17 mouse cellular contexts compared by ENCODE assay signal in the genomic region with DNA sequence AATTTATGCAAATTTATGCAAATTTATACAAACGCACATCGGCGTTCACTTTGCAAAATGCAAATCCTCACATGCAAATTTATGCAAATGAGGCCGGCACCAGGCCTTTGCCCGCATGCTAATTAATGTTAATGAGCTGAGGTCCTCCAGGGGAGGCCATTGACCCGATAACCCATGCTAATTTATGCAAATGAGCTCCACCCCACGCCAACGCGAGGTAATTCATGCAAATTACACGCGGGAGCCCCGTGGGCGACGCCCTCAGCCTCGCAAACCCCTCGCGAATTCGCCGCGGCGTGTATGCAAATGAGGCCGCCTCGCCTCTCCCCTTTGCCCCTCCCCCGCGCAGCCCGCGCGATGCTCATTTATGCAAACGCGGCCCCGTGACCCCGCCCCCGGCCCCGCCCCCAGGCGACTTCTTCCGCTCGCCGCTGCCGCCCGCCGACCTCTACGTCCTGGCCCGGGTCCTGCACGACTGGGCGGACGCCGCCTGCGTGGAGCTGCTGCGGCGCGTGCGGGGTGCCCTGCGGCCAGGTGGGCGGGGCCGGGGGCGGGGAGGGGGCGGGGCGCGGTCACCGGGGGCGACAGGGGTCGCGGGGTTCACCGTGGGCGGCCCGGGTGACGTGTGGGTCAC. TPM values are rescaled to one million over a fixed set of nuclear protein-coding genes. Genes with fewer than 3 reads are reported as not detected.
DNase-seq lines count a peak whose midpoint lies in the region; ATAC-seq lines count a peak whose summit lies in the region.
"Had no signal": no experiment of that assay in that cellular context is flagged by ENCODE, and none has a peak within 500 bp of the region (broad histone marks: within the 10 kb centered on the region; RNA-seq: fewer than 3 reads in every experiment).

No protein-coding gene starts in this region.

- no peaks in the 10 kb centered on the region for H3K4me1 ChIP-seq in forebrain, embryonic 12.5 days
- H3K4me1 ChIP-seq in forebrain, embryonic 16.5 days (replicated peaks; ENCODE audit: control insufficient read depth, insufficient read depth, low read length): no peaks in the 10 kb centered on the region
- no peaks in the 10 kb centered on the region for H3K4me1 ChIP-seq in liver, embryonic 11.5 days (replicated peaks; ENCODE audit: control insufficient read depth, insufficient read depth, low read length)
- H3K4me1 ChIP-seq: embryonic facial prominence, embryonic 12.5 days had no signal

- H3K4me3 ChIP-seq in forebrain, embryonic 12.5 days (replicated peaks): no peak overlapping the region
- H3K4me3 ChIP-seq in forebrain, embryonic 16.5 days (replicated peaks; ENCODE audit: low read length): no peak overlapping the region
- no peak overlapping the region for H3K4me3 ChIP-seq in liver, embryonic 11.5 days (ENCODE audit: low read depth, low read length)
- H3K4me3 ChIP-seq: embryonic facial prominence, embryonic 12.5 days had no signal

- peaks cover 52% of the 10 kb centered on the region for H3K9me3 ChIP-seq in forebrain, embryonic 12.5 days
- H3K9me3 ChIP-seq in forebrain, embryonic 16.5 days (ENCODE audit: control insufficient read depth, low read length): peaks cover 47% of the 10 kb centered on the region
- peaks cover 49% of the 10 kb centered on the region for H3K9me3 ChIP-seq in liver, embryonic 11.5 days (ENCODE audit: control insufficient read depth, low read length)

- peaks cover 44% of the 10 kb centered on the region for H3K36me3 ChIP-seq in forebrain, embryonic 12.5 days (replicated peaks)
- H3K36me3 ChIP-seq in forebrain, embryonic 16.5 days (ENCODE audit: control insufficient read depth, insufficient read depth): peaks cover 9% of the 10 kb centered on the region
- peaks cover 20% of the 10 kb centered on the region for H3K36me3 ChIP-seq in liver, embryonic 11.5 days (ENCODE audit: control insufficient read depth, insufficient read depth, low read length)

- peak; percentile 23 for ATAC-seq in forebrain, embryonic 12.5 days (ENCODE audit: low FRiP score)
- no peak for ATAC-seq in forebrain, embryonic 16.5 days
- 0 out of 2 replicates have a peak, but pooled peaks have one; percentile 26 for ATAC-seq in liver, embryonic 11.5 days (replicated peaks; ENCODE audit: low FRiP score)

- 92% methylated on average over 66 of the region's 67 CpGs for WGBS in forebrain, embryonic 12.5 days
- 90% methylated on average over 67 of the region's 67 CpGs for WGBS in forebrain, embryonic 16.5 days
- WGBS in liver, embryonic 11.5 days: 92% methylated on average over 67 of the region's 67 CpGs

- no peaks in the 10 kb centered on the region for H3K27me3 ChIP-seq in forebrain, embryonic 12.5 days
- no peaks in the 10 kb centered on the region for H3K27me3 ChIP-seq in forebrain, embryonic 16.5 days (replicated peaks; ENCODE audit: control insufficient read depth, insufficient read depth, low read length)
- no peaks in the 10 kb centered on the region for H3K27me3 ChIP-seq in liver, embryonic 11.5 days (replicated peaks; ENCODE audit: control insufficient read depth, insufficient read depth, low read length)
- H3K27me3 ChIP-seq: embryonic facial prominence, embryonic 12.5 days had no signal

- no peak overlapping the region for H3K4me2 ChIP-seq in forebrain, embryonic 12.5 days
- no peak overlapping the region for H3K4me2 ChIP-seq in forebrain, embryonic 16.5 days (ENCODE audit: low read length)
- no peak overlapping the region for H3K4me2 ChIP-seq in liver, embryonic 11.5 days
- H3K4me2 ChIP-seq: embryonic facial prominence, embryonic 12.5 days; lung, embryonic 14.5 days had no signal

- H3K9ac ChIP-seq in forebrain, embryonic 12.5 days: no peak overlapping the region
- H3K9ac ChIP-seq in forebrain, embryonic 16.5 days (replicated peaks; ENCODE audit: low read depth, low read length): no peak overlapping the region
- H3K9ac ChIP-seq in liver, embryonic 11.5 days (ENCODE audit: low read depth, low read length): no peak overlapping the region
- H3K9ac ChIP-seq: embryonic facial prominence, embryonic 12.5 days; lung, embryonic 14.5 days had no signal

- no peak overlapping the region for H3K27ac ChIP-seq in forebrain, embryonic 12.5 days
- no peak overlapping the region for H3K27ac ChIP-seq in forebrain, embryonic 16.5 days (ENCODE audit: low read length)
- no peak overlapping the region for H3K27ac ChIP-seq in liver, embryonic 11.5 days (ENCODE audit: low read depth, low read length)
- H3K27ac ChIP-seq: embryonic facial prominence, embryonic 12.5 days had no signal

- DNase-seq in liver, embryonic 11.5 days (ENCODE audit: low spot score): no peak
- no peak for DNase-seq in liver
- DNase-seq in testis, postnatal 10 days (ENCODE audit: low spot score): peak; percentile 61
- DNase-seq in testis, postnatal 14 days (ENCODE audit: low spot score): no peak
- DNase-seq in layer of hippocampus, postnatal 10 days (ENCODE audit: low spot score in 2 of 2): no peak
- DNase-seq: cerebellum, adult 8-10 months; kidney, adult 2 months; layer of hippocampus, adult 9-11 months; left cerebral cortex, postnatal 4 days had no signal

RNA-seq across cellular contexts. Expression of a gene that starts 4.3 kb away (rescaled TPM):
- polyA plus RNA-seq in forebrain, embryonic 12.5 days (2016; fragmentation: Nextera tagmentation; extraction: Ambion mirVana): not detected in 2 replicates
- not detected in 2 replicates for polyA plus RNA-seq in forebrain, embryonic 16.5 days (2015; fragmentation: Nextera tagmentation; extraction: Ambion mirVana)
- not detected in 2 replicates for polyA plus RNA-seq in liver, embryonic 11.5 days (2014; fragmentation: Nextera tagmentation; extraction: Ambion mirVana)
- total RNA-seq in layer of hippocampus, postnatal 10 days (2021): not detected
- total RNA-seq: left cerebral cortex, postnatal 4 days; neutrophil, adult 5-6 weeks had no signal
- polyA plus RNA-seq: embryonic facial prominence, embryonic 12.5 days; gonadal fat pad, adult 2 months; heart, embryonic 16.5 days; kidney, adult 2 months; lung, embryonic 14.5 days; stomach, embryonic 14.5 days had no signal
